Mouse (Mus musculus): ENCODE results near the gene Plekhh2.
A peak's percentile ranks its signal among the peaks of the same experiment; 100 is the strongest.

Plekhh2 gene

DNA sequence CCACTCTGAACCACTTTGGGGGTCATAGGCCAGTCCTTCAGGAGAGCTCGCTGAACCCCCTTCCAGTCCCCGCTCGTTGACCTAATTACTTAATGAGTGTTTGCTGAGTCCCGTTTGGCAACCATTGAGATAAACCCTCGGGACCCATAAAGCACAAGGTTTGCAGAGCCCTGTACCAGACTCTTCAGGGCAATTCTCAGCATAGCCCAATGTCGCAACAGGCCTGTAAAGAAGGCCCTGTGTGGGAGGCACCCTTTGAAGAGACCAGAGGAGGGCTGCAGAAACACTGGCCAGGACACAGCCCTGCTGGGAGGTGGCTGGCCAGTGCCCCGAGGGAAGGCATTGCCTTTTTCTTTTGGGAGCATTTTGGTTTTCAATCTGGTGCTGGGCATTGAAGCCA is 100.3 kb downstream of the Plekhh2 start:
- DNase-seq: peak; percentile 40

DNA sequence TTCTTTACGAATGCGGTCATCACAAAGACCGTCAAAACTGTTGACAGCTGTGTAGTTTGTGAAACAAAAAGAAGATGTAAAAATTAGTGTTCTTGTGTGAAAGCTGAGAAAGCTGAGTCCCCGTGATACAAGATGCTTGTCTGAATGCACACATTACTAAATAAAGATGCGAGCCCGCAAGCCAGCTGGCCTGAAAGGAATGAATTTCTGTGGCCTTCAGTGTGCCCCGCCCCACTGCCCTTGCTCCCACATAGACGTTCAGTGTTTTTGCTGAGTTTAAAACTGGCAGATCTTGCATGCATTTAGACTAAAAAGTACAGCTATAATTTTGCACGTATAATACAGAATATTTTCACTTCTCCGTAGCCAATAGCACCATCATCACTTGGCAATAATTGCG is 104.1 kb downstream of the Plekhh2 start:
- no peak for DNase-seq

DNA sequence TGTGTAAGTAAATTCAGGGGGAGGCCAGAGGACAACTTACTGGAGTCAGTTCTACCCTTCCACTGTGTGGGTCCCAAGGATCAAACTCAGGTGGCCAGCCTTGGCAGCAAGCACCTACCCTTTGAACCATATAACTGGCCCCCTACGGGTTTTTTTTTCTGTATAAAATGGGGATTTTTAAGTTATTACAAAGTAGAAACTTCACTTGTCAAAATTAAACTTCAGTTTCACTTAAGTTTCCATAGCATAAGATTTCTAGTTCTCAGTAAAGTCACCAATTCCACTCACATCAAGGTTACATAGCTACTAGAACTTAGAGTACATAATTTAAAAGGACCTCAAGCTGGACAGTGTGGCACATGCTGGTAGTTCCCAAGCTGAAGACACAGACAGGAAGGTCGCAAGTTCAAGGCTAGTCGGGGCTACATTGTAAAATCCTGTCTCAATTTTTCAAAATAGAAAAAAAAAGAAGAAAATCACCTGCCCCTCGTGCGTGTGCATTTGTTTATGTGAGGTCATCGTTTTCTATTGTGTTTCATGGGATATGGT is 104.9 kb downstream of the Plekhh2 start:
- DNase-seq: no peak

DNA sequence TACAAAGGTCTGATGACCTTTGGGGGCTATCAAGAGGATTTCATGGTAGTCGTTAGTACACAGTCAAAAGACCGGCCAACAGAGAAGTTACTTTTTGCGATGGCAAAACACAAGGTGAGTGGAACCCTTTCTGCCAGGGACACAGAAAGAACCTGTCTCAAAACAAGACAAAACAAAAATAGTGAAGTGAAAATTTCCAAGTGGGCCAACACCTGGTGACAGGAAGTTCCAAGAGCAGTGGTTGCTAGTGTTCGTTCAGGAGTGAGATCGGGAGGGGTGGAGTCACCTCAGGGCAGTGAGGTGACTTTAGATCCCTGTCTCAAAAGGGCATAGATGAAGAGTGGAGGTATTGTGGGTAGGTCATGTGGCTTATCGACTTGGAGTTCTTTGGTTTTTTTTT is 106.3 kb downstream of the Plekhh2 start:
- no peak for DNase-seq

DNA sequence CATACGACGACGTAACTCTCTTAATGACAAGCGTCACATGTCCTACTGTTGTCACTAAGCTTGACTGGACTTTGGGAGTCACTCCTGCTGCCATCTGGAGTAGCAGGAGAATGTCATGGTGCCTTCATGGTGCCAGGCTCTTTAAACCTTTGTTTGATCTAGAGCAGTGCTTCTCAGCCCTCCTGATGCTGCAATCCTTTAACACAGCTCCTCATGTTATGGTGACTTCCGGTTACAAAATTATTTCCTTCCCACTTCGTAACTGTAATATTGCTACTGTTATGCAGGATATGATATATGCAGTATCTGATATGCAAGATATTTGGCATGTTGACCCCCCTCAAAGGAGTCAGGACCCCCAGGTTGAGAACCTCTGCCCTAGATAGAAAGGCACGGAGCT is 107.4 kb downstream of the Plekhh2 start:
- no peak for DNase-seq

DNA sequence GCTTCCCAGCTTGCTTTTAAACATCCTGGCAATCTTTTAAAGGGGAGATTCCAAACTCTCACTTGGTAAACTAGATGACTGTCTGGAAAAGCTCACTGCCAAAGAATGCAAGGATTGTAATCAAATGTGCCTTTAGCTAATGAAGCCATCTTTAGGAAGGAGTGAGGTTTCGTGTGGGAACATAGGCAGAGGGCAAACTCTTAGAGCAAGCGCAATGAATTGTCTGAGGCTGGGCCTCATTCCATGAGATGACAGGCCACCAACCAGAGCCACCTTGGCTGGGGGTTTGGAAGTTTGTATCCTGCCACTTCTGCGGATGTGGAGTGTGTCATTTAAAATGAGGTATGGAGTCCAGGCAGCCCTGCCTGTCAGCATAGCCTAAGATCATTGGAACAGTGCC is 108.4 kb downstream of the Plekhh2 start:
- DNase-seq: no peak

DNA sequence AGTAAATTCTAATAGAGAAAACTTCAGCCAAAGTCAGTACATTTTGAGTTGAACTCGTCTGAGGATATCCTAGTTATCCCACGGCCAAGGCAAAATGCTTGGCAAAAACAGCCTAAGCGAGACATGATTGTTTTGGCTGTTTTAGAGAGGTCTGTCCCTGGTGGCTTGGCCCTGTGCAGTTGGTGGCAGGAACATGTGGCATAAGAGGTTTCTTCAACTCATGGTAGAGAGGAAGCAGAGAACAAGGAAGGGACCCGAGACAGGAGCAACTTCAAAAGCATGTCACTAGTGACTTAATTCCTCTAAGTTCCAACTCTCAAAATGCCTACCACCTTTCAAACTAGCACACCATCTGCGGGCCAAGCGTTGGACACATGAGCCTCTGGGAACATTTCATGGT is 108.9 kb downstream of the Plekhh2 start:
- no peak for DNase-seq

DNA sequence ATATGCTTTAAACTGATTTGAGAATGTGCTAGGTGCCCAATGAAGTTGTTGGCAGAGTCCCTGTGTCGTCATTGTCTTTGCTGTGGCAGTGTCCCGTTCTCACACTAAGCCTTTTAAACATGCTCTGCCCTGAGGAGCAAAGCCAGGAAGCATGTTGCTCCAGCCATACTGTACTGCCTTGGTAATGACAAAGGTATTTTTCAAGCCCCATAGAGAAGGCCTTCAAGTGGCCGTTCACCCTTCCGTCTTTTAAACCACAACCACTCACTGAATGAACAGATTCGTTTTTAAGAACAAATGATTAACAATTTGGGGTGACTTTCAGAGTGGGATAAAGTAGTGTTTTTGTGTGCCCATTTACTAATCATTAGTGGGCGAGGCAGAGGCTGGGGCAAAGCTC is 109.5 kb downstream of the Plekhh2 start:
- DNase-seq: no peak

DNA sequence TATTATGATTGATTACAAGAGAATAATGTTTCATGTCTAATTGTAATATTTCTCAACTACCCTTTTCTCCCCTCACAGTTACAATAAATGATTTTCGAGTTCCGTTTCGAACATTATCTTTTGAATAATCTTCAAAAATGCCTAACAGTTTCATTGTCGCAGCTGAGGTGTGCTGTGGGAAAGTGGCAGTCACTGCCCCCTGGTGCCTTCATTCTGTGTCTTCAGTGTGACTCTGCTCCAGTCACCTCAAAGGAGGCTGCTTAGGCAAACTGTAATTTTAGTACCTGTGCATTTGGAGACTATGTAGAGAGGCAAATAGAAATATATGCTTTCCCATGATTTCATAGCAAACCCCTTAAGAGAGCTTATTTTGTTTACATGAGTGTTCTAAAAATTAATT is 110.3 kb downstream of the Plekhh2 start:
- no peak for DNase-seq

DNA sequence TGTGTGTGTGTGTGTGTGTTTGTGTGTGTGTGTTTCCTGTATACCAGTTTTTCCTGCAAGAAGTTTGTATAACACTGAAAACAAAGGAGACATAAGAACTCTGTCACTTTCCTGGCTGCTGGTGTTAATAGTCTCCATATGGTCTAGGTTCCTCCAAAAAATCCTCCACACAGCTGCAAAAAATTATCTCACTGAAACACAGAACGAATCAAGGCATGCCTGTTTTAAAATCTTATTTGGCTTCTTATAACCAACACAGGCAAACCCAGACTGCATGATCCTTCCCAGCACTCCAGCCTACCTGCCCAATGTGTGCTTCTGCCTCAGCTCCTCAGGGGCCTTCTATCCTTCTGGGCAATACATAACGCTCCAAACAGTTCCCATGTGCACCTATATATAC is 111.2 kb downstream of the Plekhh2 start:
- no peak for DNase-seq

DNA sequence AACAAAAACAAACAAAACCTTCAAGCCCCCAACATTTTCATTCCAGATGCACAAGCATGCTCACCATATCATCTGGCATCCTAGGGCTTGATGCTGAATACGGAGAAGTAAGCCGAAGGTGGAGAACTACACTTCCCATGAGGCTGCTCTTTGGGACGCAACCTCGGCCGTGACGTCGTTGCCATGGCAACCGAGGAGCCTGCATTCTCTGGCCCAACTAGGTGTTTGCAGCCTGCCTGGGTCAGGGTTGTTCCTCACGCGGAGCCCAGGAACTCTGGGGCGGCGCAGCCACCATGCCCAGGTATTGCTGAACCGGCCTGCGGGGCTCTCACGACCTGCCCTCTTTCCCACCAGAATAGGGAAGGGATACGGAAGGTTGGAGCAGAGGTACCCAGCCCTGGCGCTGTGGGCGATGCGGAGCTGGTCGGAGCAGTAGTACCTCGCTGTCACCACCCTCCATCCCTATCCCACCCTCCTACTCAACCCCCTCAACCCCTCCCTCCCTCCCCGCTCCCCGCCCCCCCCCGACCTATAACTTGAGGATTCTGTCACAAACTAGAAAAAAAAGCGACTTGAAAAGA is 114.7 kb downstream of the Plekhh2 start, which contains the start of gene Dync2li1:
Gene Dync2li1 (plus strand): TSS at position 221 of the 581 bp plus-strand sequence.
- DNase-seq: peak; percentile 97

DNA sequence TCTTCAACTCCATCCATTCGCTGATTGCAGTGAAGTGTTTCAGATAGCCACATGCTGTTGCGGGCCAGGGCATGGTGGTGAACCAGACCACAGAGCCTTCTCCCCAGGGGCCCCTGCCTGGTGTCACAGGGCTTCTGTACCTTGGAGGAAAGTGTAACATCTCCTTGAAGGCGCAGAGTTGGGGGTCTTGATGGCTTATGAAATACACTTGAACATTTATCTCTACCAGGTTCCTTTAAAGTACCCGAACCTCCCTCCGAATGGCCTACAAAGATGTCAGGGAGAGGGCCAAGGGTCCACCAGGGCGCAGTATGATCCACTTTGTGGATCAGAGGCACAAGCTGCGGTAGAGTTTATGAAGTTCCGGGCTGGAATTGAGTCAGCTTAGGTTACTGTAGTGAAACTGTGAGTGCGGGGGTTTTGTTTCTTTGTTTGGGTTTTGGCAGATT is 115.2 kb downstream of the Plekhh2 start:
- no peak for DNase-seq

DNA sequence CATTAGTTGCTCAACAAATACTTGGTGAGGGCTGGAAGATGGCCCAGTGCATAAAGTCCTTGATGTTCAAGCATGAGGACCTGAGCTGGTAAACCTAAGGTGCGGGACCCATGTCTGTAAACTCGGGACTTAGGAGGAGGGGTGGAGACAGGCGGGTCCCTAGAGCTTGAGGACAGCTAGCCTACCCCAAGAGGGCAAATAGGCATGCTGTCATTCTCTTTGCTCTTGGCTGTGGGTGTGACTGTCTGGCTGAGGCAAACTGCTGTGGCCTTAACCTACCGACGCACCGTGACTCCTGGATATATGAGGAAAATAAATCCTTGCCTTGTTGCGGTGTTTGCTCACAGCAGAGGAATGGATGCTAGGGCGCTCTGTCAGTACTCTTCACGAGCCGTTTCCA is 116.0 kb downstream of the Plekhh2 start:
- no peak for DNase-seq

DNA sequence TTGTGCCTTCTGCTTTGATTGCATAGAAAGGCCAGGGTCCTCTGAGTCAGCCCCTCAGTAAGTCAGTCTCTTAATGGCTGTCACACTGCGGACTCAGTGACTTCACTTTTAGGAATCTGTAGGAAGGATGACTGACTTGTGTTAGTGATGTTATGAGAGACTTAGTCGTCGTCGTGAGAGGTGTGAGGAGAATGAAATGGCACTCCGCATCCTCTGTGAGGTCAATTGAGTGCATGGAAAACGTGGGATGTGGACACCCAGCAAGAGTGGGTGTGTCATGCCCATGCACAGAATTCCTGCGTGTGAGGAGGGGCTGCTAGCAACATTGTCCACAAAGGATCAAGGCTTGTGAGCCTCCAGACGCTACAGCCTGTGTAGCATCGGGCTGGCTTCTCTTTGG is 116.9 kb downstream of the Plekhh2 start:
- DNase-seq: no peak

DNA sequence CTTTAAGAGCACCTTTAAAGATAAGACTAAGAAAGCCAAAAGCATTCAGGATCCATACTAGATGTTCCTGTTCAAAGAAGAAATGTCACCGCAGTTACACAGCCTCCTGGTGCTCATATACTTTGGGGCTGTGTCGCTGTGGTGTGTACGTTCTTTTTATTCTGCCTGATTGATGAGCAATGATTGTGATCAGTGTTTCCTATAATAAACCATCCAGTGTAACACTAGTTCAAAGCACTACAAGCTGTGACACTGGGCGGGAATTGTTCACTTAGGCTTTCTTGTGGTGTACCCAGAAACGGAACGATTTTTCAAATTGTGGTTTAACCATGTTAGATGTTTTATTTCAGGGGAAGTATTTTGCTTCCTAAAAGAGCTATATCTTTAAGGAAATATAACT is 120.1 kb downstream of the Plekhh2 start:
- no peak for DNase-seq

DNA sequence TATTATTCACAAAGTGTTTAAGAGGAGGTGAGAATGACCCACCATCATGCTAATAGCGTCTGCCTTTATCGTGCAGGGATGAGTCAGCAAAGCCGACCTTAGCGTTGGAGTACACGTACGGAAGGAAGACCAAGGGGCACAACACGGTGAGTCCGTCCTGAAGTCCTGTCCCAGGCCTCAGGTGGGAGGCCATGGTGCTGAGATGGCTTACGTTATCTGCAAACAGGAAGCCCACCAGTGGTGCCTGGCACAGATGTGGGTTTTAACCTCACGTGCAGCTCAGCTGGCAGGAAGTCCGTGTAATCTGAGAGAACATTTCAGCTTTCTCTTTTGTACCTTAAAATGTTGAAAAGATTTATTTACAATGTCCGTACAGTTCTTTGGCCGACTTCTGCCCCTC is 121.7 kb downstream of the Plekhh2 start:
- no peak for DNase-seq

DNA sequence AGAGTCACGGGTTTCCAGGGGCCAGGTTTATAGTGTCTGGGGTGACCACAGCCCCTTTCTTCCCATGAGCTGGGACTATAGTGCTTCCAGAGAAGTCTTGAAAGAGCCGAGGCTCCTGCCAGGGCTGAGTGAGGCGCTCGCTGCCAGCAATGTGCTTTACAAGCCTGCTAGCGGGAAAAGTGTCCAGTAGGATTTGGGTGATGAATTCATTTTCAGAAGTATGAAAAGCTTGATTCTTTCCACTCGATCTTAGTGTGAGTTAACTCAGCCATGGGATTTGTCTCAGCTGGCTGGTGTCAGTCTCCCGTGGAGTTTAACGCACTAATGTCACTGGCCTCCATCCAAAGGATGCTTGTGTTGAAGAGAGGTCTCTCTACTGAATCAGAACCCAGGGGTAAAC is 124.6 kb downstream of the Plekhh2 start:
- DNase-seq: peak; percentile 23

DNA sequence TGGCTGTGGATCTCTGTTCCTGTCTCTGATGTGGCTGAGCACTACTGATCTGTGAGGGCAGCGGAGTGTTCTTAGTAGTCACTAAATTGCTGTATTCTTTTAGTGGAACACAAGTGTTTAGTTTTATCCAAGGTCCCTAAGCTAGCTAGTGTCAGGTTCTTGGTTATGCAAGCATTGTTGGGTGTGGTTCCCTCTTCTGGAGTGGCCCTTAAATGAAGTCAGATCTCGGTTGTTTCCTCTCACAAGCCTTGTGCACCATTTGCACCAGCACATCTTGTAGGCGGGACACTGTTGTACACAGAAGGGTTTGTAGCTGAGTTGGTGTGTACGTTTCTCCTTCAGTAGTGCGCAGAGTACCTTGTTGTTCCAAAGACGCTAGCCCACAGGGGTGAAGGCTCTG is 126.3 kb downstream of the Plekhh2 start:
- DNase-seq: no peak

DNA sequence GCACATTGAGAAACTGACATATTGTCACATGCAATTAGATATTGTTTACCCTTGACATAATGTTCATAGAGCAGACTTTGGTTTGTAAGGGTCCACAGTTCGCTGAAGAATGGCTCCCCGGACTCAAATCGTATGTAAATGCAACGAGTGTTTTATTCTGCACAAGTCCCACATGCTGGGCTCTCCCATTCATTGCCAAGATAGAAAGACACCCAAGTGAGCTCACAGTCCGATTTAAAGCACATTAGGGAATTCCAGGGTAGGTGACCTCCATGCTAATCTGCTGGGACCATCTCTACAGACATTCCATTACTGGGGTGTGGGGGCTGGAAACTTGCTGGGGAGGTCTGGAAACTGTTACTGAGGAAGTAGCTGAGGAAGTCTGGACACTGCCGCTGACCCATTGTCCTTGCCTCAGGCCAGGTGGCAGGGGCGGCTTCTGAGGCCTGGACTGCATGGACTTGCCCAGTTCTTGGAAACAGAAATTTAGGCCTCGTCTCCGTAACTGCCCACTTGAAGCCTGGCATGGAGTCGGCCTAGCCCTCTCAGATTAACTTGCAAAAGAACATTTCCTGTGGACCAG is 128.2 kb downstream of the Plekhh2 start:
- DNase-seq: no peak

DNA sequence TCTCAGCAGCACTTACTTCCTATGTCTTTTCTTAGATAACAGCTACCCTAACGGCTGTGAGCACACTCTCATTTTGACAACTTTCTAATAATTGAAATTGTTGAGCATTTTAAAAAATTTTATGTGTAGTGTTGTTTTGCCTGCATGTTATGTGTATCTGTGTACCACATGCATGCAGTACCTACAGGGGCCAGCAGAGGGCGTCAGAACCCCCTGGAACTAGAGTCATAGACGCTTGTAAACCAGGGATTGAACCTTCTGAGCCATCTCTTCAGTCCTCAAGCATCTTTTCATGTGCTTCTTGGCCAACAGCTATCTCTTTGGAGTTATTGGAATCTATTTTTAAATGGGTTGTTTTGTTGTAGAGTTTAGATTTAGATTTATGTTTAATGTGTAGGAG is 130.2 kb downstream of the Plekhh2 start:
- peak; percentile 50 for DNase-seq

DNA sequence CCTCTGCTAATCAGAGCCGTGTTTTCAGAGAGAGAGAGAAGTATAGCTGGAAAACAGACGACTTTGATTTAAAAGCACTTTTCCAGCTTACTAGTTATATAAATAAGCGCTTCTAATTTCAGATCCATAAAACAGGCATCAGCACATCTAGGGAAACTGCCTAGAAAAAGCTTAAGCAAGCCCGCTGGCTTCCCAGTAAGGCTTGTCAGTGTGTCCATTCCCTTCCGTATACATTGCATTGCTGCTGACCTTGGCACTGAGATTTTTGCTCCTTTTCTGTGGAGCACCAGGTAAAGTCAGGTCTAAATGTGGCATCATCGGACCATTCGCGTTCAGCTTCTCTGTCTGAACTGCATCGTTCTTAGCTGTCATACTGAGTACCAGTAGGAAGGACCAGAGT is 130.6 kb downstream of the Plekhh2 start:
- no peak for DNase-seq

DNA sequence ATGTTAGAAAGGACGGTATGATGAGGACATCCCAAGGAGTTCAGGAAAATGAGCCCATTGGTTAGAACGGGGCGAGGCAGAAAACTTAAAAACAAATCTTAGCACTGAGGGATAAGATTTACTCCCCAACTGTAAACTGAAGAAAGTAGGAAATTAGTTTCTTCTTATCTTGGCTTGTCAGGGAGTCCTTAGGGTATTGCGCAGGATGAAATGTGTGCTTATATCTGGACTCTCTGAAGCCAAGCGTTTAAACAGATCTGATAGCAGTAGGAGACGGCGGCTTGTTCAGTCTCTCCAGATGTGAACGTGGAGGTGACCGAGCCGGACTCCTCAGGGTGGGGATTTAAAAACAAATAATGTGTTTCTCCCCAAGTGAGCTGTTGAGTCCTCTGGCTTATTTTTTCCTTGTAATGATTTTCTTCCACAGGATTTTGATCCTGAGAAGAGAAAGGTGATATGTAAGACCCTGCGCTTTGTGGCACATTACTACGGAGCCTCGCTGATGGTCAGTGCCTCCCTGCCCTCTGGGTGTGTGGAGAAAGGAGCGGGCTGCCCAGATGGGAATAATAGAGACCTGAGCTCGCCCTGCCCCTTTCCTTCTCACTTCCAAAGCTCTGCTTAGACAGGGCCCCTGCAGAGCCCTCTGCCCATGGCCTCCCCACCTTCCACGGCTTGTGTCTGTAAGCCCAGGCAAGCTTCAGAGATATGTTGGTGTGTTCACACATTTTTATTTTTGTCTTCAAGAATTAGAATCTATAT is 132.8 kb downstream of the Plekhh2 start:
- DNase-seq: no peak

DNA sequence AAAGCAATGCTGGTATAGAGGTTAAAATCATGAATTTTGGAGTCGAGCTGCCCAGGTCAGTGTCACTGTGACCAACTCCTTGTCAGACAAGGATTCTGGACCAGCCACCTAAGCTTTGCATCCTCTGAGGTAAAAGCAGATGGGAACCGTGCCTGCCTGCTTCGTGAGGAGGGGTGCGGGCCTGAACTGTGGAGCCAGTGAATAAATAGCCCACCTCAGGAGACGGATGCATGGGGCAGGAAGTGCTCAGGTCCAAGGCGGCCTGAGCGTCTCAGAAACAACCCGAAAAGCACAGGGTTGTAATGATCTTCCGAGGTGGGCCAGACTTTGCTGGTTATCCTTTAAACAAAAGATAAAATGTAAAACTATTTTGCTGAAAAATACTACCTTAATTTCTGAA is 133.4 kb downstream of the Plekhh2 start:
- no peak for DNase-seq

DNA sequence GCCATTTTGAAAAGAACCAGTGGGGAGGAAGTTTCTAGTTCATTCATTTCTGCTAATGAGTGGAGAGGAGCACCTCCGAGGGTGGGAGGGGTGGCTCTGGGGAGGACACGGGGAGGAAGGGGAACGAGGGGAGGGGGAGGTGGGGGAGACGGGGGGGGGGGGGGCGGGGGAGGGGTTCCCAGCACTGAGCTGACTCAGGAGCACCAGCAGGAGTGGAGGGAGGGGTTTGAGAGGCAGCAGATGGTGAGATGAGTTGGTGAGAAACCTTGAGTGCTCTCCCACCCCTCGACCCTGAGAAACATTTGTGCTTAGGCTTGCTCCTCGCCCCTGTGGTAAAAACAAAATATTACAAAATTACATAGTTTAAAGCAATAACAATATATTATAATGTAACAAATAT is 134.2 kb downstream of the Plekhh2 start:
- DNase-seq: no peak

All from retina, postnatal 1 day (tissue).